Mouse (Mus musculus): ENCODE data around the gene Cmc2.

The Cmc2 gene

GRCm38 (mm10) chr8:116842678-116843077 is 78.6 kb downstream of the Cmc2 start:
- DNase-seq (ENCODE audit: low spot score), result no peak
